Mouse (Mus musculus): ENCODE data around the gene Pi4ka. TPM values are rescaled to one million over a fixed set of nuclear protein-coding genes. Genes with fewer than 3 reads are reported as not detected.
A peak's percentile ranks its signal among the peaks of the same experiment; 100 is the strongest.

The Pi4ka gene
- polyA plus RNA-seq, 1 experiment from 2014 or later, result 58.1 TPM

DNA sequence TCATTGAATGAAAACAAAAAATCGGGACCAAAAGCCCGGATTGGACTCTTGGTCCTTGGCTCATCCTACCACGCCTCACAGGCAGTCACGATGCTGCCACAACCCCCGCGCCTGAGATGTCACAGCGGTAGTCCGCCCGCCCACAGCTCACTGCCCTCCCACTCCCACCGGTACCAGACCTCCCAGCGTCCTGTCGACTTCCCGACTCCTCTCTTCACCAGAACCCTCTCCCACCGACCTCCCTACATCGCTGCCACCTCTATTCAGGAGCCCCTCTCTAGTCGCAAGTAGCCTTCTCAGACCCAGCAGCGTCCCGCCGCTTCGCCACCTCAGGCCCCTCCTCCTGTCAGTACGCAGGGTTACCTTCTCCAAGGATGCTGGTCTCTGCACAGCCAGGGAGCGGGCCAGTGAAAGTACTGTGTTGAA lies 830 bp downstream of the Pi4ka start:
- Histone ChIP-seq H3K4me2 (ENCODE audit: low read length) (peak overlapping the region; percentile 69), H3K9ac (ENCODE audit: low read depth, low read length) (peak overlapping the region; percentile 84), H3K27me3 (replicated peaks; ENCODE audit: control insufficient read depth, insufficient read depth, low read length) (no peaks in the 10 kb centered on the region), H3K36me3 (ENCODE audit: control insufficient read depth, insufficient read depth, low read length) (peaks cover 4% of the 10 kb centered on the region; the same call in 1 of the 2 replicates), H3K9me3 (ENCODE audit: control insufficient read depth, low read length) (no peaks in the 10 kb centered on the region), H3K4me1 (ENCODE audit: control insufficient read depth, insufficient read depth, low read depth, low read length) (peaks cover 24% of the 10 kb centered on the region), H3K4me3 (ENCODE audit: low read length) (peak overlapping the region; percentile 68), H3K27ac (ENCODE audit: low read depth, low read length) (peak overlapping the region; percentile 83)
- peak; percentile 84 for ATAC-seq
- WGBS, result under 1% methylated on average over 22 of the region's 22 CpGs

GRCm38 (mm10) chr16:17402855-17403254 lies 3.3 kb downstream of the Pi4ka start:
- no peak overlapping the region for H3K4me3 ChIP-seq (ENCODE audit: low read length)
- no peak overlapping the region for H3K27ac ChIP-seq (ENCODE audit: low read depth, low read length)
- no peak overlapping the region for H3K9ac ChIP-seq (ENCODE audit: low read depth, low read length)
- no peak for ATAC-seq
- no peaks in the 10 kb centered on the region for H3K9me3 ChIP-seq (ENCODE audit: control insufficient read depth, low read length)
- 84% methylated on average over 1 of the region's 1 CpGs for WGBS
- H3K27me3 ChIP-seq (replicated peaks; ENCODE audit: control insufficient read depth, insufficient read depth, low read length), result no peaks in the 10 kb centered on the region
- no peak overlapping the region for H3K4me2 ChIP-seq (ENCODE audit: low read length)
- peaks cover 4% of the 10 kb centered on the region; the same call in 1 of the 2 replicates for H3K36me3 ChIP-seq (ENCODE audit: control insufficient read depth, insufficient read depth, low read length)
- H3K4me1 ChIP-seq (ENCODE audit: control insufficient read depth, insufficient read depth, low read depth, low read length), result peaks cover 24% of the 10 kb centered on the region

DNA sequence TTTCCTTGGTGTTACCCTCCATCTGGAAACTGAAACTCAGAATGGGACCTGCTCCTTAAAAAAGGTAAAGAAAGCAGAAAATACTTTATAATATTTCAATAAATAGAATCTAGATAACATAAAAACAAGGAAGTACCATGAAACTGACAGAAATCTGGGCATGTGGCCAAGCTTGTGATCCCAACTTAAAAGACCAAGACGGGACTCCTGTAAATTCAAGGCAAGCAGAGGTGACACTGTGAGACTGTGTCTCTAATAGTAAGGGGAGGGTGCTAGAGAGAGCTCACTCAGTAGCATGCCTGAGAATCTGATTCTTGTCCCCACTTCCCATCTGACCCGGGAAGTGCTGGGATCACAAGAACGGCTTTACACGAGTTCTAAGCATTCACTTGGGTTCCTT lies 13.3 kb downstream of the Pi4ka start:
- 79% methylated on average over 4 of the region's 4 CpGs for WGBS
- no peaks in the 10 kb centered on the region; the same call in 1 of the 2 replicates for H3K9me3 ChIP-seq (ENCODE audit: control insufficient read depth, low read length)
- H3K4me3 ChIP-seq (ENCODE audit: low read length), result no peak overlapping the region
- H3K27me3 ChIP-seq (replicated peaks; ENCODE audit: control insufficient read depth, insufficient read depth, low read length), result no peaks in the 10 kb centered on the region
- H3K36me3 ChIP-seq (ENCODE audit: control insufficient read depth, insufficient read depth, low read length), result peaks cover 9% of the 10 kb centered on the region
- no peaks in the 10 kb centered on the region for H3K4me1 ChIP-seq (ENCODE audit: control insufficient read depth, insufficient read depth, low read depth, low read length)
- no peak for ATAC-seq
- no peak overlapping the region for H3K9ac ChIP-seq (ENCODE audit: low read depth, low read length)
- H3K27ac ChIP-seq (ENCODE audit: low read depth, low read length), result no peak overlapping the region
- no peak overlapping the region for H3K4me2 ChIP-seq (ENCODE audit: low read length)

DNA sequence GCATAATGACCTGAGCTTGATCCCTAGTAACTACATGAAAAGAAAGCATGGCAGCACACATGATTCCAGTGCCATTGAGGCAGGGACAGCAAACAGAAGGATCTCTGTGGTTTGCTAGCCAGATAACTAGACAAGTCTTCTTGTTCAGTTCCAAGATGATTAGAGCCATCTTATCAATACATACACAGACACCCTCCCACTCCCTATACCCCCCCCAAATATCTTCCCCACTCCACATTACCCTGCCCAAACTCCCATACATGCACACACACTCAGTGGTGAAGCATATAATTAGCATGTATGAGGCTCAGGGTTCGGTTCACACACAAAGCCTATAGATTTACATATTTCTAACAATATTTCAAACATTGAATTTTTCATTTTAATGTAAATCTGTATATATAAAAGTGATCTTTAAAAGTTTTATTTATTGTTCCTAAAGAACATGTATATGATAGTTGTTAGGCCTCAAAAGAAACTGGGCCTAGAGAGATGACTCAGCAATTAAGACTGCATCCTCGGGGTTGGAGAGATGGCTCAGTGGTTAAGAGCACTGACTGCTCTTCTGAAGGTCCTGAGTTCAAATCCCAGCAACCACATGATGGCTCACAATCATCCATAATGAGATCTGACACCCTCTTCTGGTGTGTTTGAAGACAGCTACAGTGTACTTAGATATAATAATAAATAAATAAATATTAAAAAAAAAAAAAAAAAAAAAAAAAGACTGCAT lies 22.4 kb downstream of the Pi4ka start:
- Histone ChIP-seq H3K27ac (ENCODE audit: low read depth, low read length) (no peak overlapping the region), H3K27me3 (replicated peaks; ENCODE audit: control insufficient read depth, insufficient read depth, low read length) (no peaks in the 10 kb centered on the region), H3K9ac (ENCODE audit: low read depth, low read length) (no peak overlapping the region), H3K36me3 (ENCODE audit: control insufficient read depth, insufficient read depth, low read length) (peaks cover 3% of the 10 kb centered on the region), H3K4me3 (ENCODE audit: low read length) (no peak overlapping the region), H3K4me2 (ENCODE audit: low read length) (no peak overlapping the region), H3K4me1 (ENCODE audit: control insufficient read depth, insufficient read depth, low read depth, low read length) (no peaks in the 10 kb centered on the region), H3K9me3 (ENCODE audit: control insufficient read depth, low read length) (no peaks in the 10 kb centered on the region)
- WGBS, result 94% methylated on average over 2 of the region's 2 CpGs
- ATAC-seq, result no peak

DNA sequence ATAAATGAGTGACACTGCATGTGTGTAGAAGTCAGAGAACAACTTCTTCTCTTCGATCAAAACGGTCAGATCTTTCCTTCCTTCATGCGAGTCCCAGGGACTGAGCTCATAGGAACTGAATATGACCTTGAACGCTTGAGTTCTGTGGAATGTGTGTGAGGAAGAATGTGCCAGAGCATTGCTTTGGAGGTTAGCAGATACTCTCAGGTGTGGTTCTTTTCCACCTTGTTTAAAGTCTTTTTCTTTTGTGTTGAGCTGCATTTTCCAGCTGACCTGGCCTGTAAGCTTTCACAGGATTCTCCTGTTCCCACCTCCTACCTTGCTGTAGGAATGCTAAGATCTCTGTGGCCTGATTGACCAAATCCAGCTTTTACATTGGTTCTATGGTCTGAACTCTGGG lies 23.8 kb downstream of the Pi4ka start:
- Histone ChIP-seq H3K4me2 (ENCODE audit: low read length) (no peak overlapping the region), H3K4me3 (ENCODE audit: low read length) (no peak overlapping the region), H3K36me3 (ENCODE audit: control insufficient read depth, insufficient read depth, low read length) (peaks cover 6% of the 10 kb centered on the region), H3K4me1 (ENCODE audit: control insufficient read depth, insufficient read depth, low read depth, low read length) (no peaks in the 10 kb centered on the region), H3K27ac (ENCODE audit: low read depth, low read length) (no peak overlapping the region), H3K9ac (ENCODE audit: low read depth, low read length) (no peak overlapping the region), H3K27me3 (replicated peaks; ENCODE audit: control insufficient read depth, insufficient read depth, low read length) (no peaks in the 10 kb centered on the region), H3K9me3 (ENCODE audit: control insufficient read depth, low read length) (no peaks in the 10 kb centered on the region)
- 96% methylated on average over 4 of the region's 4 CpGs for WGBS
- ATAC-seq, result no peak

- peaks cover 43% of the 10 kb centered on the region for H3K36me3 ChIP-seq (ENCODE audit: control insufficient read depth, insufficient read depth, low read length)
- H3K9ac ChIP-seq (ENCODE audit: low read depth, low read length), result no peak overlapping the region
Observed at GRCm38 (mm10) chr16:17358787-17359186, 47.3 kb downstream of the Pi4ka start.

DNA sequence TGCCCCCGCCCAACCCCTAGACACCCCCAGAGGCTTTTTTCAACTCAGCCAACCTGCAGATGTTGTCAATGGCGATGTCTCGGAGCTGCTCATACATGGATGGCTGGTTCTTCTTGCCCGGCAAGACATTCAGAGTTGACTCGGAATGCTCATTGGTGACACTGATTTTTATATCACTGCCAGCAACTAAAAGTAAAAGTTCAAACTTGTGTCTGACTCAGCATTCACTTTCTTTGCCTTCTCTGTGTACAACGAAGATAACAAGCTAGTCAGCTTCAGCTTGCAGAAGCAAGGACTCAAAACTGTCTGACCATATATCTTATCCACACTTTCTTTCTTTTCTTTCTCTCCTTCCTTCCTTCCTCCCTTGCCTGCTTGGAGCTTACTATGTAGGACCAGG lies 50.1 kb downstream of the Pi4ka start:
- Histone ChIP-seq H3K27ac (ENCODE audit: low read depth, low read length) (no peak overlapping the region), H3K4me3 (ENCODE audit: low read length) (no peak overlapping the region), H3K9me3 (ENCODE audit: control insufficient read depth, low read length) (no peaks in the 10 kb centered on the region), H3K9ac (ENCODE audit: low read depth, low read length) (no peak overlapping the region), H3K4me1 (ENCODE audit: control insufficient read depth, insufficient read depth, low read depth, low read length) (no peaks in the 10 kb centered on the region), H3K36me3 (ENCODE audit: control insufficient read depth, insufficient read depth, low read length) (peaks cover 54% of the 10 kb centered on the region), H3K4me2 (ENCODE audit: low read length) (no peak overlapping the region), H3K27me3 (replicated peaks; ENCODE audit: control insufficient read depth, insufficient read depth, low read length) (no peaks in the 10 kb centered on the region)
- WGBS, result 94% methylated on average over 6 of the region's 6 CpGs
- ATAC-seq, result no peak

More at GRCm38 (mm10) chr16:17358787-17359186, 47.3 kb downstream of the Pi4ka start:
- H3K27me3 ChIP-seq (replicated peaks; ENCODE audit: control insufficient read depth, insufficient read depth, low read length), result no peaks in the 10 kb centered on the region
- 97% methylated on average over 4 of the region's 4 CpGs for WGBS
- H3K4me1 ChIP-seq (ENCODE audit: control insufficient read depth, insufficient read depth, low read depth, low read length), result no peaks in the 10 kb centered on the region
- no peaks in the 10 kb centered on the region for H3K9me3 ChIP-seq (ENCODE audit: control insufficient read depth, low read length)
- H3K4me2 ChIP-seq (ENCODE audit: low read length), result no peak overlapping the region
- ATAC-seq, result no peak
- no peak overlapping the region for H3K27ac ChIP-seq (ENCODE audit: low read depth, low read length)
- H3K4me3 ChIP-seq (ENCODE audit: low read length), result no peak overlapping the region

- no peak overlapping the region for H3K27ac ChIP-seq (ENCODE audit: low read depth, low read length)
- WGBS, result 81% methylated on average over 1 of the region's 1 CpGs
- no peaks in the 10 kb centered on the region for H3K9me3 ChIP-seq (ENCODE audit: control insufficient read depth, low read length)
- H3K9ac ChIP-seq (ENCODE audit: low read depth, low read length), result no peak overlapping the region
- peaks cover 31% of the 10 kb centered on the region for H3K36me3 ChIP-seq (ENCODE audit: control insufficient read depth, insufficient read depth, low read length)
- no peaks in the 10 kb centered on the region for H3K4me1 ChIP-seq (ENCODE audit: control insufficient read depth, insufficient read depth, low read depth, low read length)
- no peak overlapping the region for H3K4me3 ChIP-seq (ENCODE audit: low read length)
- no peak overlapping the region for H3K4me2 ChIP-seq (ENCODE audit: low read length)
- H3K27me3 ChIP-seq (replicated peaks; ENCODE audit: control insufficient read depth, insufficient read depth, low read length), result no peaks in the 10 kb centered on the region
- no peak for ATAC-seq
Observed at GRCm38 (mm10) chr16:17346766-17347165, 59.3 kb downstream of the Pi4ka start.

GRCm38 (mm10) chr16:17345813-17346155 lies 60.3 kb downstream of the Pi4ka start:
- no peaks in the 10 kb centered on the region for H3K9me3 ChIP-seq (ENCODE audit: control insufficient read depth, low read length)
- H3K4me1 ChIP-seq (ENCODE audit: control insufficient read depth, insufficient read depth, low read depth, low read length), result no peaks in the 10 kb centered on the region
- H3K27me3 ChIP-seq (replicated peaks; ENCODE audit: control insufficient read depth, insufficient read depth, low read length), result no peaks in the 10 kb centered on the region
- no peak overlapping the region for H3K4me2 ChIP-seq (ENCODE audit: low read length)
- WGBS, result 85% methylated on average over 2 of the region's 2 CpGs
- no peak for ATAC-seq
- H3K4me3 ChIP-seq (ENCODE audit: low read length), result no peak overlapping the region
- H3K27ac ChIP-seq (ENCODE audit: low read depth, low read length), result no peak overlapping the region
- peaks cover 23% of the 10 kb centered on the region for H3K36me3 ChIP-seq (ENCODE audit: control insufficient read depth, insufficient read depth, low read length)
- no peak overlapping the region for H3K9ac ChIP-seq (ENCODE audit: low read depth, low read length)

Data from hindbrain, embryonic 16.5 days (tissue).